Mouse (Mus musculus): ENCODE results near the gene Morn1. TPM values are rescaled to one million over a fixed set of nuclear protein-coding genes. Genes with fewer than 3 reads are reported as not detected.

Gene Morn1
- polyA plus RNA-seq, 2 experiments, result 4.7 to 7.9 TPM

DNA sequence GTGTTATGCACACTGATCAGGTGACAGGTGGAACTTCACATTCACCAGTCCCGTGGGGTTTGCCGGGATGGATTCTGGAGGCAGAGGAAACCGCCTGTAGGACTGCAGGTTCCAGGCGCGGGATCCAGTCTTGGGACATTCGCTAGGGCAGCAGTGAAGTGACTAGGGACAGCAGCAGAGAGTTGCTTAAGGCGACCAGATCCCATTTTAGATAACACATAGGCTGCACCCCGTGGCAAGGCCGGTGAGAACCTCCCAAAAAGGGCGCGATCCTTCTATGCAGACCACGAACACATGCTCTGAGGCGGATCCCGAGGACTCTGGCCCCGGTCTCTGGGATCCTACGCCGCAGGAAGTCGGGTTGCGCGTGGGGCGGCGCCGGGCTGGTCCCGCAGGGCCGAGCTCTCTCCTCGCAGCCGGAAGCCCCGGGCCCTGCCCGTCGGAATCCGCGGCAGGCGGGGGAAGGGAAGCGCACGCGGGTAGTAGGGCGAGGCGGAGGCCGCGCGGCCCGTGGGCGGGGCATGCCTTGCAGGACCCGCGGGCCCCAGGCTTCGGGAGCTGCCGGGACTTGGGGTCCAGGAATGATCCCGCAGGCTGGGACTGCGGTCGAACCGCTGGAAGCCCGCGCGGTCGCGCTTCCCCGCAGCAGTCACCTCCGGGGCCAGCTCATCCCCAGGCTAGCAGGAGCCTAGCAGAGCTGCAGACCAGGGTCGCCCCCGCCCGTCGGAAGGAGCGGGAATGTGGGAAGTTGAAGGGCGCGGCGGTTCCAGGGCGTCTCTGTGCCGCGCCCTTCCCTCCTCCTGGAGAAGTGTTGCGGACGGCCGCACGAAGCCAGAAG, 64.1 kb downstream of the Morn1 start:
- peaks cover 25% of the 10 kb centered on the region for H3K36me3 ChIP-seq (ENCODE audit: control insufficient read depth, insufficient read depth, low read length)
- ATAC-seq (ENCODE audit: low FRiP score, low read depth), result peak; percentile 87
- WGBS, result 9% methylated on average over 49 of the region's 73 CpGs
- H3K27ac ChIP-seq (replicated peaks; ENCODE audit: low read depth, low read length), result peak overlapping the region; percentile 90
- H3K4me3 ChIP-seq (replicated peaks; ENCODE audit: low read length), result peak overlapping the region; percentile 46
- H3K4me2 ChIP-seq (replicated peaks; ENCODE audit: low read depth, low read length, severe bottlenecking), result peak overlapping the region; percentile 88
- TF ChIP-seq POLR2A (IDR thresholded peaks at IDR 0.05; ENCODE audit: borderline replicate concordance, extremely low read depth, insufficient read depth, insufficient read length), result peak; percentile 45; the same call in 1 of the 2 replicates
- DNase-seq (ENCODE audit: low spot score), result peak; percentile 87
- peak overlapping the region; percentile 76 for H3K9ac ChIP-seq (ENCODE audit: low read depth, low read length, severe bottlenecking)
- H3K9me3 ChIP-seq (ENCODE audit: control insufficient read depth, low read length), result no peaks in the 10 kb centered on the region
- no peaks in the 10 kb centered on the region for H3K27me3 ChIP-seq (ENCODE audit: control insufficient read depth, insufficient read depth, low read length)
- peaks cover 46% of the 10 kb centered on the region for H3K4me1 ChIP-seq (ENCODE audit: control insufficient read depth, insufficient read depth, low read length)

DNA sequence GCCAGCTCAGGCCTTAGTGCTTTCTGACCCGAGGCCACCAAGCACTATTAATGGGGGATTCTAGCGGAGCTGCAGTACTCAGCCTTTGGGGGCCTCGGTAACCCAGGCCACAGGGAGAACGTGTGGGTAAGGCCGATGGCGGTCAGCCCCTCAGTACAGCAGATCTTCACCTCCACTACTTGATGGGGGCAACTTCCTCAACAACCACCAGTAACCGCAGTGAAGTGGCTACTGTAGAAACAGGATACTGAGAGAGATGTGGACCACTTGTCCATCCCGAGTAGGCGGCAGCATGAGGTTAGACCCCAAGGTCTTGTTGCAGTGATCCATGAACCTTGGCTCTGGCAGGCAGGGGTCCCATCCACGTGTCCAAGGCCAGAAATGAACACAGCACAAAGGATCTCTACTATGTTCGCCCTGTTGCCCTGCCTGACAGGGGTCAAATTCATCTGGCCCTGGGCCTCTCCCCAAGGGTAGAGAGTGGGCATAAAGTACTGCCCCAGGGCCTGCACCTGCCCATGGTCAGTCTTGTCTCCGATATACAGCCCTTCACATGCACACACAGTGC, 64.9 kb downstream of the Morn1 start:
- no peaks in the 10 kb centered on the region for H3K27me3 ChIP-seq (ENCODE audit: control insufficient read depth, insufficient read depth, low read length)
- H3K9ac ChIP-seq (ENCODE audit: low read depth, low read length, severe bottlenecking), result peak overlapping the region; percentile 76
- WGBS, result 44% methylated on average over 12 of the region's 12 CpGs
- peaks cover 33% of the 10 kb centered on the region for H3K36me3 ChIP-seq (ENCODE audit: control insufficient read depth, insufficient read depth, low read length)
- no peak for TF ChIP-seq POLR2A (IDR thresholded peaks at IDR 0.05; ENCODE audit: borderline replicate concordance, extremely low read depth, insufficient read depth, insufficient read length)
- H3K9me3 ChIP-seq (ENCODE audit: control insufficient read depth, low read length), result no peaks in the 10 kb centered on the region
- peak overlapping the region; percentile 88 for H3K4me2 ChIP-seq (replicated peaks; ENCODE audit: low read depth, low read length, severe bottlenecking)
- no peak for DNase-seq (ENCODE audit: low spot score)
- H3K27ac ChIP-seq (replicated peaks; ENCODE audit: low read depth, low read length), result peak overlapping the region; percentile 90
- H3K4me1 ChIP-seq (ENCODE audit: control insufficient read depth, insufficient read depth, low read length), result peaks cover 38% of the 10 kb centered on the region
- ATAC-seq (ENCODE audit: low FRiP score, low read depth), result no peak
- peak overlapping the region; percentile 46 for H3K4me3 ChIP-seq (replicated peaks; ENCODE audit: low read length)

DNA sequence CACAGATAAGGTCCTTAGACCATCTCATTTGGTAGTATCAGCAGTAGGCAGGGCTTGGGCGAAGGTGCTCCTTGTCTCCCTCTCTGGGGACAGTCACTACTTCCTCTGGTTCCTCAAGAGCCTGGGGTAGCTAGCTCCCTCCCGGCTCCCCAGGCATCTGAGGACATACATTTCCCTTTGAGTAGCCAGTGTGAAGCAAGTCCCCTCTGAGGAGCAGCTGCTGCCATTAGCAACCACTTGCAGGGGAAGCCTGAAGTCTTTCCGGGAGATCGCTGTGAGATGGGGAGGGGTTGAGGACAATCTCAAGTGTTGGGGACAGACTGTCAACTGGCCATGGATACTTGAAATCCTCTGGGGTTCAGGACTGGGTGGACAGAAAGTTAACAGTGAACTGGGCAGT, 65.5 kb downstream of the Morn1 start:
- ATAC-seq (ENCODE audit: low FRiP score, low read depth) (no peak), DNase-seq (ENCODE audit: low spot score) (no peak)
- TF ChIP-seq POLR2A (IDR thresholded peaks at IDR 0.05; ENCODE audit: borderline replicate concordance, extremely low read depth, insufficient read depth, insufficient read length), result no peak
- Histone ChIP-seq H3K4me2 (replicated peaks; ENCODE audit: low read depth, low read length, severe bottlenecking) (0 out of 2 replicates have a peak overlapping the region, but pooled peaks have one; percentile 88), H3K9ac (ENCODE audit: low read depth, low read length, severe bottlenecking) (no peak overlapping the region), H3K9me3 (ENCODE audit: control insufficient read depth, low read length) (no peaks in the 10 kb centered on the region), H3K4me1 (ENCODE audit: control insufficient read depth, insufficient read depth, low read length) (peaks cover 36% of the 10 kb centered on the region), H3K4me3 (replicated peaks; ENCODE audit: low read length) (no peak overlapping the region), H3K27ac (replicated peaks; ENCODE audit: low read depth, low read length) (no peak overlapping the region), H3K36me3 (ENCODE audit: control insufficient read depth, insufficient read depth, low read length) (peaks cover 38% of the 10 kb centered on the region), H3K27me3 (ENCODE audit: control insufficient read depth, insufficient read depth, low read length) (no peaks in the 10 kb centered on the region)
- WGBS, result 60% methylated on average over 4 of the region's 4 CpGs

DNA sequence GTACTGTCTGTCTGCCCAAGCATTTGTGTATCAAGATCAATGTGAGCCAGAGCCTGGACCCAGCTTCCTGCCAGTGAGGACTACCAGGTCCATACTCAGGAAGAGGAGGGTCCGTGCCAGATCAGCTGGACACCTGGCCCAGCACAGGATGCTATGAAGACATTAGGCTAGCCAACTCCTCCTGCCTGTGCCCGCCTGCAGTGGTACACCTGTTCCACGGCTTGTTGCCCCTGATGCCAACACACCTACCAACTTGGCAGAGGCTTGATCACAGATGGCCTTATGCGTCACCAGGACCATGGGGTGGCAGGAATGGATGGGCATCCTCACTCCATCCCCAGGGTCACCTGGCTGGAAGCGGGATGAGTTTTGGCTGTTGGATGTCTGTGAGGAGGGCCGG, 66.1 kb downstream of the Morn1 start:
- H3K27me3 ChIP-seq (ENCODE audit: control insufficient read depth, insufficient read depth, low read length), result no peaks in the 10 kb centered on the region
- H3K4me2 ChIP-seq (replicated peaks; ENCODE audit: low read depth, low read length, severe bottlenecking), result no peak overlapping the region
- peaks cover 36% of the 10 kb centered on the region for H3K4me1 ChIP-seq (ENCODE audit: control insufficient read depth, insufficient read depth, low read length)
- H3K36me3 ChIP-seq (ENCODE audit: control insufficient read depth, insufficient read depth, low read length), result peaks cover 44% of the 10 kb centered on the region
- TF ChIP-seq POLR2A (IDR thresholded peaks at IDR 0.05; ENCODE audit: borderline replicate concordance, extremely low read depth, insufficient read depth, insufficient read length), result no peak
- H3K9me3 ChIP-seq (ENCODE audit: control insufficient read depth, low read length), result no peaks in the 10 kb centered on the region
- DNase-seq (ENCODE audit: low spot score), result no peak
- no peak for ATAC-seq (ENCODE audit: low FRiP score, low read depth)
- WGBS, result 90% methylated on average over 6 of the region's 6 CpGs
- H3K4me3 ChIP-seq (replicated peaks; ENCODE audit: low read length), result no peak overlapping the region
- no peak overlapping the region for H3K27ac ChIP-seq (replicated peaks; ENCODE audit: low read depth, low read length)
- H3K9ac ChIP-seq (ENCODE audit: low read depth, low read length, severe bottlenecking), result no peak overlapping the region

DNA sequence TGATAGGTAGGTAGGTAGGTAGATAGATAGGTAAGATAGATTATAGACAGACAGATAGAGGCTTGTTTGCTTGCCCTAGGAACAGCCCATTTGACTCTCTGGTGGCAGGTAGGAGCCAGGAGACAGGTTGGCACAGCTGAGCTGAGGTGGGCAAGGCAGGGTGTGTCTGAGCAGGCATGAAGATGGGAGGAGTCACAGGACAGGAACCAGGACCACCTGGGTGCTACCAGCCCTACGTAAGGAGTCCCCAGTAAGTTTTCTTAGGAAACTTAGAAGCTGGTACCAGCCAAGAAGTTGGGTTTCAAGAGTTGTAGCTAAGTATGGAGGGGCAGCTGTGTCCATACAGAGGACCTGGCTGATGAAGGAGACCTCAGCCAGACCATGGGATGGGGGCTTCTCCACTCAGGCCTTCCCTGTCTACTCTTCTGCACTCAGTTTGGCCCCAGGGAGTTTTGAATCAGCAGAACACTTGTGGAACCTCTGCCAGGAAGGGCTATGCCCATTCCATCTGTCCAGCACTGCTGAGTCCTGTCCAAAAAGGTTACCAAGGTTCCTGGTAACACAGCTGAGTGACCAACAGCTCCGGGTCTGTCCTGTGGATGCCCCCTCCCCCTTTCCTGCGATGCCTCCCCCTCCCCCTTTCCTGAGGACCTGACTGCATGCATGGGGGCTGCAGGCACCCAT, 67.2 kb downstream of the Morn1 start:
- no peak overlapping the region for H3K4me2 ChIP-seq (replicated peaks; ENCODE audit: low read depth, low read length, severe bottlenecking)
- peaks cover 55% of the 10 kb centered on the region for H3K36me3 ChIP-seq (ENCODE audit: control insufficient read depth, insufficient read depth, low read length)
- WGBS, result 66% methylated on average over 3 of the region's 3 CpGs
- no peak overlapping the region for H3K27ac ChIP-seq (replicated peaks; ENCODE audit: low read depth, low read length)
- H3K4me1 ChIP-seq (ENCODE audit: control insufficient read depth, insufficient read depth, low read length), result peaks cover 36% of the 10 kb centered on the region
- H3K27me3 ChIP-seq (ENCODE audit: control insufficient read depth, insufficient read depth, low read length), result no peaks in the 10 kb centered on the region
- no peak overlapping the region for H3K4me3 ChIP-seq (replicated peaks; ENCODE audit: low read length)
- ATAC-seq (ENCODE audit: low FRiP score, low read depth), result no peak
- no peaks in the 10 kb centered on the region for H3K9me3 ChIP-seq (ENCODE audit: control insufficient read depth, low read length)
- no peak for DNase-seq (ENCODE audit: low spot score)
- no peak overlapping the region for H3K9ac ChIP-seq (ENCODE audit: low read depth, low read length, severe bottlenecking)
- no peak for TF ChIP-seq POLR2A (IDR thresholded peaks at IDR 0.05; ENCODE audit: borderline replicate concordance, extremely low read depth, insufficient read depth, insufficient read length)
